Mouse (Mus musculus): Measurements from ENCODE around the gene Bhlhe40.

- TF ChIP-seq POLR2A (IDR thresholded peaks at IDR 0.05; ENCODE audit: borderline replicate concordance, control insufficient read depth, low read depth, low read length) (no peak), CTCF (IDR thresholded peaks at IDR 0.05; ENCODE audit: control insufficient read depth, insufficient read depth, low read length) (no peak)
Measured at GRCm38 (mm10) chr6:108642020-108642419, 18.4 kb upstream of the Bhlhe40 start.
